In genomic region chr6:86129872-86130498, GRCm38 (mm10) we compare ENCODE assay signal across 12 mouse cellular contexts.
DNase-seq lines count a peak whose midpoint lies in the region; ATAC-seq lines count a peak whose summit lies in the region.
"Had no signal": no experiment of that assay in that cellular context is flagged by ENCODE, and none has a peak within 500 bp of the region (broad histone marks: within the 10 kb centered on the region; RNA-seq: fewer than 3 reads in every experiment).

No protein-coding gene starts in this region.

- H3K9me3 ChIP-seq in liver, embryonic 12.5 days (replicated peaks) = no peaks in the 10 kb centered on the region
- H3K9me3 ChIP-seq: hindbrain, embryonic 15.5 days had no signal

- H3K4me3 ChIP-seq in liver, embryonic 12.5 days = no peak overlapping the region
- H3K4me3 ChIP-seq: hindbrain, embryonic 15.5 days had no signal

- H3K36me3 ChIP-seq in liver, embryonic 12.5 days = no peaks in the 10 kb centered on the region
- H3K36me3 ChIP-seq: hindbrain, embryonic 15.5 days had no signal

- peak; percentile 26 to 59 for DNase-seq in spleen, postnatal 10 days (ENCODE audit: low spot score in 2 of 2)
- no peak for DNase-seq in spleen, postnatal 14 days (ENCODE audit: low spot score in 2 of 2)
- DNase-seq in c-Kit-positive CD71-positive TER-119-positive erythroid progenitor cells, embryonic 14.5 days (ENCODE audit: low spot score) = peak; percentile 86
- DNase-seq in yolk sac, embryonic 10.5 days (ENCODE audit: low spot score) = peak; percentile 64
- no peak for DNase-seq in retina, embryonic 14.5 days (ENCODE audit: low spot score)
- no peak for DNase-seq in neural tube, embryonic 10.5 days (ENCODE audit: extremely low spot score, low spot score)
- DNase-seq: heart, adult 11 months; lung, embryonic 14.5 days; right cerebral cortex, postnatal 4 days had no signal

- H3K27ac ChIP-seq in liver, embryonic 12.5 days = peak overlapping the region; percentile 86
- H3K27ac ChIP-seq: hindbrain, embryonic 15.5 days had no signal

- no peaks in the 10 kb centered on the region for H3K27me3 ChIP-seq in liver, embryonic 12.5 days (replicated peaks)
- H3K27me3 ChIP-seq: hindbrain, embryonic 15.5 days had no signal

- ATAC-seq in liver, embryonic 12.5 days = peak; percentile 90
- ATAC-seq: CD4-positive, CD25-positive, alpha-beta regulatory T cell, adult 4 months had no signal

- H3K9ac ChIP-seq in liver, embryonic 12.5 days = peak overlapping the region; percentile 51; the same call in 1 of the 2 replicates
- H3K9ac ChIP-seq: hindbrain, embryonic 15.5 days; lung, embryonic 14.5 days had no signal

- 25% methylated on average over 9 of the region's 9 CpGs for WGBS in liver, embryonic 12.5 days (ENCODE audit: insufficient replicate concordance)

- peak overlapping the region; percentile 54 for H3K4me2 ChIP-seq in liver, embryonic 12.5 days
- H3K4me2 ChIP-seq: hindbrain, embryonic 15.5 days; lung, embryonic 14.5 days had no signal

- H3K4me1 ChIP-seq in liver, embryonic 12.5 days = peaks cover 68% of the 10 kb centered on the region

Comparison
In these comparisons a context has a peak if more than half of its experiments do, and no peak if none do; other contexts are left out.
1. DNase-seq: peak in spleen, postnatal 10 days (2 of 2), c-Kit-positive CD71-positive TER-119-positive erythroid progenitor cells, embryonic 14.5 days (single experiment) and yolk sac, embryonic 10.5 days (single experiment); none in spleen, postnatal 14 days (0 of 2), retina, embryonic 14.5 days (single experiment) and neural tube, embryonic 10.5 days (single experiment).